Mouse (Mus musculus) cerebellum, adult (tissue): ENCODE results near the gene Tbx4.

Experiments
- ATAC-seq: cut with Nextera tagmentation; 2 replicates; pipeline ENCODE4 v1.9.2; 2017; ENCODE audit warnings: mild to moderate bottlenecking, moderate library complexity, mixed read lengths; ENCODE audit not compliant: insufficient number of reproducible peaks, low FRiP score, low TSS enrichment

The Tbx4 gene

DNA sequence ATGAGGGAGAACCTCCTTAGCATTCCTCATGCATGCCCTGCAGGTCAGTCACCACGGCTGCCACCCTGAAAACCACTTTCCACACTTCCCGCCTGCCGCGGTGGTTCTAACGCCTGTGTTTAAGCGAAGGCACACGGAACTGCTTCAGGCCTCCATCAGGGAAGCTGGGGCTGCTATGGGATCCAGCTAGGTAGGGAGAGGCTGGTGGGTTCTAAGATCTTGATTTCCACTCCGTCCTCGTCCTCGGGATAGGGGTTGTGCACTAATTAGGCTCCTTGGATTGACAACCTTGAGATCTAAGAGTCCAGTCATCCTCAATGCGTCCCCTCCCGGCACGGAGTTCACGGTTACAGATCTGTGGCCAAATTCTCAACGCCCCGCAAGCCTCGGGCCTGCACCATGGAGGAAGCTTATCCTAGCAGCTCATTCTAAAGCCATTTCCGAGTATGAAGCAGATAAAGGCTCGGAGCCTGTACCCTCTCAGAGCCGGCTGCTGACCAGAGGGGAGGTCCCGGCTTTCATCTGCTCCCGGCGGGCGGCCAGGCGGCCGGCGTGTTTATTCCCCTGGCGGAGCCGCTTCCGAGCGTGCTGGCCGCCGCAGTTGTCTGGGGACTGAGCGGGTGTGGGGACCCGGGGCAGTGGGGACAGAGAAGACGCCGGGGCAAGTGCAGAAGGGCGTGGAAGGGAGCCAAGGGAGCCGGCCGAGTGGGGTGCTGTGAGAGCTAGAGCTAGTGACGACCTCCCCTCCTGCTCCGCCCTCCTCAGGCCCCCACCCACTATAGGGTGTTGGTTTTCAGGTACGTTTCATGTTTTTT lies 8.7 kb downstream of the Tbx4 start:
- ATAC-seq = no peak

DNA sequence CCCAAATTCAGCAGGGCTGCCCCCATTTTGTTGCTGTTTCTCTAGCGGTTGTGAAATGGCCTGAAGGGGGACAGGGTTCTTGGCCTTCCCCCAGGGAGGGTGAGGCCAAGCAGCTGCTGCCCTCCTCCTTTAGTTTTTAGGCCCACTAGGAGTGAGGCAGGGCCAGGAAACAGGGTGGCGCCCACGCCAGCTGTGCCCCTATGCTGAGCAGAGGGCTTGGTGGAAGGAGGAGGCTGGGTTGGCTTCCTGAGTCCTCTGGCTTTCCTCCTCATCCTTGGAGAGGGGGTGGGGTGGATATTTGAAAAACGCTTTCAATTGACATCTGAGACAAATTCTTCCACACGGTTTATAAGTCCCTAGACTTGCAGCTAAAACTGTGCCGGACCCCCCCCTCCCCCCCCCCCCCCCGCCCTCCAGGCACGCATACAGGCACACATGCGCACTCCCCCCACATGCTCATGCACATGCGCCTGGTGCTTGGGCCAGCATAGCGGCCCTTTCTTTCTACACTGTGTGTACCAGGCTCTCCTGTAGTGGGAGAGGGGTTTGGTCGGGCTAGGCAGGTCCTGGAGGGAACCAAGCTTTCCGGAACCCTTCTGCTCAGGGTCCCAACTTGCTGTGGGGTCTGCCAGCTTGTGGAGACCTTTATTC lies 10.2 kb downstream of the Tbx4 start:
- ATAC-seq = no peak

DNA sequence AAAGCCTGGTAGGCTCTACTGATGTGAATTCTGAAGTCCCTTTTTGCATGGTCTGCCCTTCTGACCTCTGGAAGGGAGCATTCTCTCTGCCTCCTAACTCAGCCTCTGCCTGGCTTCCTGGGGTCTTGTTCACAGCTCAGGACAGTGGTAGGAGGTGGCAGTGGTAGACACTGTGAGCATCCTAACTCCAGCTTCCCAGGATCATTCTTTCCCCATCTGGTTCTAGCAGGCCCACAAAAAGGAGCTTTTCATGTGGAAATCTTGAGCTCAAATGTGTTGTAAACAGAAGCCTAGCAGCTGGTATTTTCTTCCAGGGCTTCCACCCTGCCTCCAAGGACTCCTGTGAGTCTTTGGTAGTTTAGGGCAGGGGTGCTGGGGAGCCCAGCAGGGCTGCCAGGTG lies 14.1 kb downstream of the Tbx4 start:
- no peak for ATAC-seq

DNA sequence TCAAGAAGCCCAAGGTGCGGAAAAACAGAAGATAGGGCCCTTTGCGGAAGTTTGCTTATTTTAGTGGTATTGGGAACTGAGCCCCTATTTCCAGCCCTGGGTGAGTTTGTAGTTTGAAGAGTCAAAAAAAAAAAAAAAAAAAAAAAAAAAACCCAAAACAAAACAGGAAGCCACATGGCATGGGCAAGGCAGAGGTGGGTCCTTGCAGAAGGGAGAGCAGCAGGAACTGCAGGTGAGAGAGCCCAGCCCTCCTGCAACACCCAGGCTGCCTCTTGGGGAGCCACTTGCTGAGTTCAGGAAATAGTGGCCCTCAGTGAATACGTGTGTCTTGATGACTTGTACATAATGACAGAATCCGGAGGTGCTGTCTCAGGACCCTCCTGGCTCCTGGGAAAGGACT lies 23.3 kb downstream of the Tbx4 start:
- no peak for ATAC-seq

DNA sequence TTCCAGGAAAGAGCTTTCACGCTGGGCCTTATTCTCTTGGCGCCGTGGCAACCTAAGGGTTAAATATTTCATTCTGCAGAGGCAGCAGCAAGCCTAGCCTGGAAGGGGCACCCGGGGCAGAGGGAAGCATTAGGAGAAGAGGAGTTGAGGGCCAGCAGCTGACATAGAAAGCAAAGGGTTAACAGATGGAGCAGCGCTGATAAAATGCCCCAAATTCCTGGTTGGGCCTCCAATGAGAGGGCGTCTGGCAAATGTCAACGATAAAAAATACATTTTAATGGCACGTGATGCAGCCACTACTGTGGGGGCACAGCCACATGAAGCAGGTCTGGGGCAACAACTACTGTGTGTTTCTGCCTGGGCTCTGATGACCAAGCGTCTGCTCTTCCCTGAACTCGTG lies 23.9 kb downstream of the Tbx4 start:
- no peak for ATAC-seq

DNA sequence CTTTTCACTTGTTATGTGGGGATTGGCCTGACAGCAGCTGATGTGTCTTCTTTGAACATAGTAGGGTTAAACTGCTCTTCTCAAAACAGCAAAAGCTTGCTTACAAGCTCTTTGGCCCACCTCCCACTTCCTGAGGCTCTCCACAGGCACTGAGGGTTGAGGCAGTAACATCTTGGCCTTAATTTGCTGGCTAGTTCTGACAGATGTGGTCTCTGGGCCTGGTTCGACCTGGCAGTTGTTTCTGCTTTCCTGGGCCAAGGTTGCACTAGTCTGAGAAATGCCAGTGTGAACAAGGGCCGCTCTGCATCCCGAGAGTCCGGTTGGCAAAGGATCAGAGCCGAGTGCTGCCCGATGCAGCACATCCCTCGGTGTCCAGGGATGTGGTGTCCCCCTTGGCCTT lies 27.3 kb downstream of the Tbx4 start:
- no peak for ATAC-seq

DNA sequence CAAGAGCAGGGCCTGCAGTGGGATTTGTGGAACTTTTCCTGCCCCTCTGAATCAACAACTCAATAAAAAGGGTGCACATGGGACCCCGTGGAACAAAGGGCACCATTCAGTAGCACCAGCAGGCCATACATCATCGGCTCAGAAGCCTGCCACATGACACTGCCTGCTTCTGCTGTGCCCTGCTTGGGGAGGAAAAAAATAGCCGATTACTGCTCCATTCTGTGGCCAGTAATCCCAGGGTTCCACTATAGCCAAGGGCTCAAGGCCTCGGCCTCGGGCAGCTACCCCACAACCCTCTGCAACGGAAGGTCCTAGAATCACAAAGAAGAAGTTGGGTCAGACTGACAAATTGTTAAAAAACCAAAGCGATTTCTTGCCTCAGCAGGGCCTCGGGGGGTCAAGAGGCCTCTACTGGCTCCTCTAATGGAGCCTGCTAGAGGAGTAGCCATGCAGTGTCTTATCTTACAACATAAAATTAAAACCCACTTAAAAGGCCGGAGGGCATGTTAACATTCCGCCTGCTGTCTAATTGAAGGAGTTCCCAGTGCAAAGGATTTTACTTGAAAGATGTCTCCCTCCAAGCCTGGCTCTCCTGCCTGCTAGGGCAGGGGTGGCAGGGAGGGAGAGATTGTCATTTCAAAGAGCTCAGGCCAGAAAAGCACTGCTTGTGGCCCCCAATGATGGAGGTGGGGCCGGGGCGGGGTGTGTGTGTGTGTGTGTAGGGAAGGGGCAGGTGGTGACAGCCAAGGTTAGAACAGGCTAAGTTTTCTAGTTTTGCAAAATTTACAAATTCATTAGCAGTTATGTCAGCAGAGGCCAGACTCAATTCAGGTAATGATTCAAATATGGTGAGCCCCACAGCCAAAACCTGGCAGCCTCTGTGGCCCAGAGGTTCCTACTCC lies 31.1 kb downstream of the Tbx4 start:
- ATAC-seq = no peak

DNA sequence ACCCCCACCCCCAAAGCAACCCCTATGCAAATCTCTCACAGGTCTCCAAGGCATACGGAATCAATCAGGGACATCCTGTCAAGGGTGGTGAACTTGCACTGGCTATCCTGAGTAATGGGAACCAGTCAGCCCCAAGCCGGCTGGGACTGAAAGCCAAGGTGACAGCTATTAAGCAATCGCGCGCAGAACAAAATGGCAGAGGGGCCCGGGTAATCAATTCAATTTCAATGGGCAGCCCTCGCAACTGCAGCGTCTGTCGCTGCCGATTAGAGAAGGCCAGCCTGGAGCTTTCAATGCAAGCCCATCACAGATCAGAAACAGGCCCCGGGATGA lies 31.7 kb downstream of the Tbx4 start:
- ATAC-seq = no peak

DNA sequence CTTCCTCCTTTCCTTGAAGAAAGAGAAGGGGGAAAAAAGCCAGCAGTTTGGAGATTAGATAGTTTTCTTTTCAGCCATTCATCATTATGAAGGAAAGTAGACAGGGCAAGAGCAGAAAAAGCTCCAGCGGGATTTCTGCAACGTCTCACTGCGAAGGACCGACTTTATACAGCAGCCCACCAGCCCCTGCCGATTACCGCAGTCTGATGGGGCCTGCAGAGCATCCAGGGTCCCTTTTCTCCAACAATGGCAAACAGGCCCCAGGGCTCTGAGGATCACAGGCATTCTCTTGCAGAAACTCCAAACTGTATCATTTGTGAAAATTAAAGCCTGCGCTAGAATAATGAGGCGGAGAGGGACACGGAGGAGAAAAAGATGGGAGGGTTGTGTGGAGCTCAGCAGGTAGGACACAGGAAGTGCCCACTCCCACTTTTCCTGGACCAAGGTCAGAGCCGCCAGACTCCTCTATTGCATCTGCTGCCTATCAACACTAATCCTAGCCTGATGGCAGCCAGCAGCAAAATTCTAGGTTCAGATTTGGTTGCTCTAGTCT lies 32.2 kb downstream of the Tbx4 start:
- ATAC-seq = no peak

DNA sequence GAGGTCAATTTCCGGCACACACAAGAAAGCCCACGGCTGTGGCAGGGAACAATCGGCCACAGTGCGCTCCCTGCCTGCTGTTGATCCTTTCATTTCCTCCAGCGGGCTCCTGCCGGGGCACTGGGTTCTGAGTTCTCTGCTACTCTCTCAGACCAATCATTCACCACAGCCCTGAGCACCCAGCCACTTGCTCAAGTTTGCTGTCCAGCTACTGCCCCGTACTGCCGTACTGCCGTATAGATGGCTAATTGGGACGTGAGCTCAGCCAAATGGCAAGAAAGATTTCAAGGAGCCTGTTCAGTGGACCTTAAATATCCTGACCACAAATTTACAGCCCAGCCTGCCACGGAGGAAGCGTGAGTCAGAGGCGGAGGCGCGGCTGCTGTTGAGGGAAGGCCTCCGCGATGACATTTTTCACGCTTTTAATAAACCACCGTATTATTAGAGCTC lies 39.1 kb downstream of the Tbx4 start:
- ATAC-seq = no peak

DNA sequence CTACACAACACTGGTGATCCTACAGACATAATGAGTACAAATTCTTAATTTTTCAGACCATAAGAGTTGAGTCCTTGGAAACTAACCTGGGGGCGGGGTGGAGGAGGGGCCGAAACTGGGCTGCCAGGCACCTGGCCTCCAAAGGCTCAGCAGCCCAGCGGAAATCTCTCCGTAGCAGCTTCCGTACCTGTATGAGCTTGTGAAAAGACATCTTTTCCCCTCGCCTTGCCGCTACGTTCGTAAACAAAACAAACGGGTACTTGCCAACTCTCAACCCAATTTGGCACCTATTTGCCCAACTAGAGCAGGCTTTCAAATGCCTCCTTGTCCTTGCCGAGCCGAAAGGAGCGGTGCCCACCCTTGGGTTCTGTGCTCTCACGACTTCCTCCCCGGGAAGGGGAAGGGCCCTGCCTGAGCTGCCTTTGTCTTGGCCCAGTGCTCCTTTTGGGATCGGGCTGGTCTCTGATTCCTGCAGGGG lies 40.1 kb downstream of the Tbx4 start:
- ATAC-seq = no peak

DNA sequence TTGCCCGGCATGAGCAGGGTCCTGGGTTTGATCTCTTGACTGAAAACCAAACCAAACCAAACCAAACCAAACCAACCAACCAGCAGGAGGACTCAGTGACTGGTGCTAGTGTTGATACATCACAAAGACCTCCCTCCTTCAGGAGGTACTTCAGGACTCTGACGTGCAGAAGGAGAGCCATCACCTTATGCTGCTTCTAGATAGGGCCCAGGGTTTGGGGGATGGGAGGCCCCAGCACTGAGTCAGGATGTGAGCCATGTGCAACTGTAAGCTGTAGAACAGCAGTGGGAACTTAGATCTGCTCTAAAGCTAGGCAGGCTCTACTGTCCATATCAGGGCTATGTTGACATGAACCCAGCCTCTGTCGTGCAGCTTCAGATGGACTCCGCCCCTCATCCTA lies 41.9 kb downstream of the Tbx4 start:
- no peak for ATAC-seq

DNA sequence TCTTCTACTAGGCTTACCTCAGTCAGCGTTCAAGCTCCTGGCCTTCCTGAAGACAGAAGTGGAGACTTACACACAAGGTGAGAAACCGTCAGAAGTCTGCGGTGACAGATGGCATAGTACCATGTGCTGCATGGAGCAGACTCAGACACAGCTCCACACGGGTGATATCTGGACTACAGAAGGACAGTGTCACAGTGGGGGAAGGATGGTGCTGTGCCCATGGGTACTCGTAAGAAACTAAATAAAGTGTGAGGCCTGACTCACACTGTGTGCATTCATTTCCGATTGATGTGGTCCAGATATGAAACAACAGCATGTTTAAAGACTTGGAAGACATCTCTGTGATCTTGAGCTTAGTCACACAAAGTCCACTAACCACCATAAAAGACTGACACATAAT lies 43.4 kb downstream of the Tbx4 start:
- ATAC-seq = no peak

DNA sequence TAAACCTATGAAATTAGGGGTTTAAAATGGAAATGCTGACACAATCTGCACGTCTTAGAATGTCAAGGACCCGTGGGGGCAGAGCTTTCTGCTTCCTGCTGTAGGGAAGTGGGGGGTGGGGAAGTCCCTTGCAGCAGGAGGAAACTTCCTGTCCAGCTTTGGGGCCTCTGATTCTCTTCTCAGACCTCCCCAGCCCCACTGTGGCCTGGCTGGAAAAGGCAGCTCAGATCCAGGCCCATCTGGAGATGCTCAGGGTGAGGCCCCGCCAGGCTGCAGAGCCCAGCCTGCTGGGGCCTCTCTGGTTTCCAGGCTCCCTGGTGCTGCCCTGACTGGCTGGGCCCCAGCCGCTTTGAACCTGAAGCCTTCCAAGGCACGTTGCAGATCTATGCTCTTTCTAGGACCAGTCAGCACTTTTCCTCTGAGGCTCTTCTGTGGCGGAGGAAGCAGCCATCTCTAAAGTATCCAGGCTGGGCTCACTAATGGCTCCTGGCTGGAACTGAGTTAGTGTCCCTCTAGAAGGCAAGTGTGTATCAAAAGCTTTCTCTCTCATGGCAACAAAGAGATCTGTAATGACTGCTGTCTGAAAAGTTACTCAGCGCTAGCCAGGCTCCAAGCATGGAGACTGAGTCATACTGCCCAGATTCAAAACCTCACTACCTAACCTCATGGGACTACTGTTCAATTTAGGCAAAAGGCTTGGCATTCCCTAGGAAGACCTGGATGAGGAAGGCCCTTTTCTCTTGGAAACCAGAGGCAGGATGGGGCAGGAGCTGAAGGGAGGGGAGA lies 55.8 kb downstream of the Tbx4 start:
- no peak for ATAC-seq

DNA sequence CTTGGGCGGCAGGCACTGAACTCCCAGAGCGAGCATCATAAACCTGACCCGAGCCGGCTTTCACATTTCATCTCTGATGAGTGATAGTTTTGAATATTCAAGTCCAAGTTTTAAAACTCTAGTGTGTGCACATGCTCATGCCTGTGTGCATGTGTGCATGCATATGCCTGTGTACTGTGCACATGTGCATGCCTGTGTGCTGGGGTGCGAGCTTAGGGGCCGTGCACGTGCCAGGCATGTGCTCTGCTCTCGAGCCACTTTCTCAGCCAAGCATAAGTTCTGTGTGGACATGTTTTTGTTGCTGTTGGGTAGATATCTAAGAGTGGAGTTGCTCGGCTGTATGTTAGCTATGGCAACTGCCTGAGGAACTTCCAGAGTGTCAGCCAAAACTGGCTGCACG lies 62.5 kb downstream of the Tbx4 start:
- no peak for ATAC-seq

DNA sequence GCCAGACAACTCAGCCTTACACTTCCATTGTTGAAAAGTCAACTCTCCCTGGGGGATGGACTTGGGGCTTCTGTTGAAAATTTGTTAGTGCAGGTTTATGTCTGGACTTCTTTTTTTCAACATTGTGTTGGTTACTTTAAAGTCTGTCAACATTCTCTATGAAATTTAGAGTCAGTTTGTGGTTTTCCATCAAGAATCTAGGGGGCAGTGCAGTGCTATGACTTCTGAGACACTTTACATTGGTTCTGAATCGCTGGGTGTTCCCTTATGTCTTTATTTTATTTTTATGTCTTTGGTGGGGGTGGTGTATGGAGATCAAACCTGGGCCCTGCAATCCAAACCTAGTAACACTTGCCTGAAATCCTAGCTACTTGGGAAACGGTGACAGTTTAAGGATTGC lies 63.5 kb downstream of the Tbx4 start:
- no peak for ATAC-seq

DNA sequence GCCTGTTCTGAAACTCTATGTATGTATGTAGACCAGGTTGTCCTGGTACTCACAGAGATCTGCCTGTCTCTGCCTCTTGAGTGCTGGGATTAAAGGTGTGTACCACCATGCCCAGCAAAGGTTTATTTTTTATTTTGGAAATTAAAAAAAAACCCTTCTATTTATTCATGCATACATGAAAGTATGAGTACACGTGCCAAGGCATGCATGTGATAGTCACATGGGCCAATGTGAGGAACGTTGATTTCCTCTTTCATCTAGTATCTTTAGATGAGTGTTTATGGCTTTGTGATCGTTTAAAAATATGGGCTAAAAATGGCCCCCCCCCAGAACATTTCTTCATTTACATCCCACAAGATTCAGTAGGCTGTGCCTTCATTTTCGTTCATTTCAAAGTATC lies 66.3 kb downstream of the Tbx4 start:
- ATAC-seq = no peak

DNA sequence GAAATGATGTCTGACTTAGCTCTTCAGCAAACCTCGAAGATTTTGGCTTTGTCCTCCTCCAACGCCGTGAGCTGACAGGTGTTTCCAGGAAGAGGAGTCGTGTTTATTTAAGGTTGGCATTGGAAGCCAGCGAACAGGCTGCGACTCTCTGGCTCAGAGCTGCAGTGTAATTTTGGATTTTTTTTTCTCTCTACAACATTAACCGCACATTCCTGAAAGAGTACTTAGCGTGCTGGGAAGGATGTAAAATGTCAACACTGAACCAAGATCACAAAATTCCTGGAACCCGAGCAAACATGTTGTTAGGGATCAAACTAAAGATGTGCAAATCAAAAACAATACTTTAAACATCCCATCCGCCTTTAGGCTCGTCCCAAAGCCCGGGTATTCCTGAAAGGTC lies 69.4 kb downstream of the Tbx4 start:
- ATAC-seq = no peak

DNA sequence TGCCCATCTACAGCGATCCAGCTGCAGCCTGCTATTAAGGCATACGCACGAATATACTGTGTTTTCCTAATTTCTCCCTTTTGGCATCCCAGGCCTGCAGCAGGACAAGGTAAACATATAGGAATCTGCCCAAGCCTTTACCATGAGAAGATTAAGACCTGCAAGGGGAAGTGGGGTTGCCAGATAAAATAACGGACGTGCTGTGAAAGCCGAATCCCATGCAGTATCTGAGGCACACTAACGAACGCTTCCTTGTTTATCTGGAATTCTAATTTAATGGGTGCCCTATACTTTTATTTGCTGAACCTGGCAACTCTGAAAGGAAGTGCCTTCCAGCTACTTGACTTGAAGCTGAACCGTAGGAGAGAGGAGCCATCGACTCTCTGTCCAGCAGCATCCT lies 70.2 kb downstream of the Tbx4 start:
- ATAC-seq = no peak
